Mouse (Mus musculus) kidney, adult 8-10 months (tissue): Measurements from ENCODE around the gene Flnb.
A peak's percentile ranks its signal among the peaks of the same experiment; 100 is the strongest.

Source experiments
- DNase-seq, 2 experiments: peaks; one replicate each; pipeline ENCODE4 v3.0.0; 2022

The Flnb gene

GRCm38 (mm10) chr14:7952610-7953254, 135.0 kb downstream of the Flnb start:
- DNase-seq, result peak; percentile 37 to 52

- DNase-seq, result no peak
These were observed 136.3 kb downstream of the Flnb start for GRCm38 (mm10) chr14:7954071-7954471.

DNA sequence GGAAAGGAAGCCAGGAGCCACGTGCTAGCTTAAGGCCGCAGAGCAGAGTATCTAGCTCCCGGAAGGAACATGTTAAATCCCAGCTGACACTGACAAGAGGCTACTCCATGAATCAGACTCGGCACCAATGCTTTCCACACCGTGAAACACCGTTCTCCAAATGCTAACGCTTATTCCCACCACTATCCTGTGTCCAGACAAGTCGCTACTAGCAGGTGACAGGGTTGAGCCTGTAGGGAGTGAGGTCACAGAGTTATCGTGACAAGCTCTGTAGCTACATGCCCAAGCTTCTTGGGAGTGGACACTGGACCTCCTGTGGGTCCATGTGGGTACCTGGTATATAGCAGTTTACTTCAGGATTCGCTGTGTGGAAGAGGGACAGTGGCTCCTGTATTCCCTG, 138.7 kb downstream of the Flnb start:
- no peak for DNase-seq

GRCm38 (mm10) chr14:7957049-7957448, 139.3 kb downstream of the Flnb start, which contains the start of gene Gm45521:
Gene Gm45521, plus strand, starts transcription at chr14:7957288.
- DNase-seq, result no peak

DNA sequence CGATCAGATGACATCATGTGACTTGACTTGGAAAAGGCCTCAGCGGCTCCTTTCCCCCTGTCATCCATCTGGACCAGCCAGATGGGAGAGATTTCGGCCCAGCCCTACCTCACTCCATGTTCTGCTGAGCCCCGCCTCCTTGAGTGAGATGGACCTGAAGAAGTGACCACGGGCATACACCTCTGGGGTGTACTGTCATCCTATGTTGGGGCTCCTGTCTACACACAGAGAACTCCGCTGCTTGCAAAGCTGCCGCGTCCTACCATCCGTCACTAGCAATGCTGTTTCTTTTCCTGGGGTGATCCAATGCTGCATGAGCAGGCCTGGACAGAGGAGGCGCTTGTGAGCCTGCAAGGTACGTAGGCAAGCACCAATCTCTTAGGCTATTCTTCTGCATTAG, 142.9 kb downstream of the Flnb start:
- peak in 1 of 2 experiments; percentile 25 for DNase-seq

DNA sequence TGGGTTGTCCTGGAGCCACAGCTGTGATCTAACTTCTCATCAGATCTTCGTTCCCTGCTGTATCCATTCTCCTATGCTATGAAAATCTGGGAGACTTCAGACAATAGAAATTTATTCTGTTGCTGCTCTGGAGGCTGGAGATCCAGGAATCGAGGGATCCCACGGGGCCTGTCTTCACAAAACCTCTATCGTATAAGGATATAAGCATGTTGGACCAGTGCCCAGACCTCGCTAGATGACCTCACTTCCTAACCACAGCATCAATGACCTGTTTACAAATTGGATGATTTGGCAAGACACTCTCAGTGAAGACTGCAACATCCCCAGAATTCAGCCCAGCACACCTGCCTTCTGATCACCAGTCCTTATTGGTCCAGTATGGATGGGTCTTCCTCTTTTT, 144.0 kb downstream of the Flnb start:
- DNase-seq, result no peak

- DNase-seq, result no peak
These were observed 144.9 kb downstream of the Flnb start for GRCm38 (mm10) chr14:7962626-7963025.

DNA sequence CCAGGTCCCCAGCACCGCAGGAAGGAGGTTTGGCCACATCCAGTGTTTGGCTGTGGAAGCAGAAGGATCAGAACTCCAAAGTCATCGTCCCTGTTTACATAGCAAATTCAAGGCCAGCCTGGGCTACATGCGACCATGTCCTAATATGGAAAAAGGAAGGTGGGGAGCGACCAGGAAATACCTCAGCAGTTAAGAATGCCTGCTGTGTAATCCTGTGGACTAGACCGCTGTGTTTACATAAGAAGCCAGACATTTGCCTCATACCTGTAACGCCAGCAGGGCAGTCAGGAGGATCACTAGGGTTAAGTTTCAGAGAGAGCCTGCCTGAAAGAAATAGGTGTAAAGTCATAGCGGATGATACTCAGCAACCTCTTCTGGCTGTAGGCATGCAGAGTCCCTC, 145.4 kb downstream of the Flnb start:
- DNase-seq, result no peak

GRCm38 (mm10) chr14:7964219-7964889, 146.6 kb downstream of the Flnb start:
- peak; percentile 61 to 78 for DNase-seq

- no peak for DNase-seq
These were observed 154.2 kb downstream of the Flnb start for GRCm38 (mm10) chr14:7971889-7972493.

- DNase-seq, result no peak
These were observed 156.9 kb downstream of the Flnb start for GRCm38 (mm10) chr14:7974643-7975042.

GRCm38 (mm10) chr14:7975177-7975576, 157.4 kb downstream of the Flnb start:
- DNase-seq, result no peak

- no peak for DNase-seq
These were observed 159.7 kb downstream of the Flnb start for GRCm38 (mm10) chr14:7977471-7977870.

DNA sequence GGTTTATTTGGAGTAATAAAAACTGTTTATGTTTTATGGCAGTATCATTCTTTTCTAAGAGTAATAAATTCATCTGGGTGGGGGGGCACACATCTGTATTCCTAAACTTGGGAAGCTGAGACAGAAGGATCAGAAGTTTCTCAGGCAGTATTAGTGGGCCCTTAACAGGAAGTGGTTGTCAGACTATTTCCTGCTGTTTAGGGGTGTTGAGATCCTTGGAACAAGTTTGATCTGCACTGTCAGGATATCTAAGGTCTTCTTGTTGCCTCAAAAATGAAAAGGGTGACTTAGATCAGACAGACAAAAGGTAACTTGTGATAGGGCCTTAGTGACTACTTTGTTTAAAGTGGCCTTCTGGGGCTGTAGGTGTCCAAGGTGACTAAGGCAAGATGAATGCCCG, 160.4 kb downstream of the Flnb start:
- DNase-seq, result no peak

GRCm38 (mm10) chr14:7981226-7981625, 163.5 kb downstream of the Flnb start:
- DNase-seq, result no peak

- DNase-seq, result no peak
These were observed 169.2 kb downstream of the Flnb start for GRCm38 (mm10) chr14:7986913-7987312.

DNA sequence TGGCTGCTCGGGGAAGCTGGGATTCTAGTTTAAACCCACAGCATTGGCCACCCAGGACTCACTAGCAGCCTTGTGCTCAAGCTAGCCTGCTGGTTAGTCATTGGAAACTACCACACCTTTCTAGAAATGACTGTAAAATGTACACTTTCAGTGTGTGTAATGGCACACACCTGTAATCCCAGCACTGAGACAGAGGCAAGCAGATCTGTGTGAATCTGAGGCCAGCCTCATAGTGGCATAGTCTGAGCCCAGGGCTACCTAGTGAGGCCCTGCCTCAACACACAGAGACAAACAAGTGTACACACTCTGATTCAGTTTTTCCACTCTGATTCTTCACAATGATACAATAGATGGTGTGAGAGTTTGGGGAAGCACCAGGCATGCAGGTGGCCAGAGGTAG, 171.6 kb downstream of the Flnb start:
- DNase-seq, result no peak

DNA sequence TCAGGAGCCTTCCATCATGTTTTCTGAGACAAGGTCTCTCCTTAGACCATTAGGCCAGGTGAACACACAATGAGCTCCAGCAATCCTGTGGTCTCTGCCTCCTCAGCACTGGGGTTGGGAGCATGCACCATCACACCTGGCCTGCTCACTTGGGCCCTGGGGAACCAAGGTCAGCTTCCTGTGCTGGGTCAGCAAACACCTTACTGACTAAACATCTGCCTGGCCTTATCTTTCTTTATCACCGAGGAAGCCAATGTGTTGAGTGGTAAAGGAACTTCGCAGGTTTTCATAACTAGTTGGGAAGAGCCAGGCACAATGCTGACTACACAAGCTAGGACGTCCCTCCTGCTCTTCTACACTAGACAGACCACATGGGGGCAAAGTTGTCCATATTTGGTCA, 172.2 kb downstream of the Flnb start:
- no peak for DNase-seq

DNA sequence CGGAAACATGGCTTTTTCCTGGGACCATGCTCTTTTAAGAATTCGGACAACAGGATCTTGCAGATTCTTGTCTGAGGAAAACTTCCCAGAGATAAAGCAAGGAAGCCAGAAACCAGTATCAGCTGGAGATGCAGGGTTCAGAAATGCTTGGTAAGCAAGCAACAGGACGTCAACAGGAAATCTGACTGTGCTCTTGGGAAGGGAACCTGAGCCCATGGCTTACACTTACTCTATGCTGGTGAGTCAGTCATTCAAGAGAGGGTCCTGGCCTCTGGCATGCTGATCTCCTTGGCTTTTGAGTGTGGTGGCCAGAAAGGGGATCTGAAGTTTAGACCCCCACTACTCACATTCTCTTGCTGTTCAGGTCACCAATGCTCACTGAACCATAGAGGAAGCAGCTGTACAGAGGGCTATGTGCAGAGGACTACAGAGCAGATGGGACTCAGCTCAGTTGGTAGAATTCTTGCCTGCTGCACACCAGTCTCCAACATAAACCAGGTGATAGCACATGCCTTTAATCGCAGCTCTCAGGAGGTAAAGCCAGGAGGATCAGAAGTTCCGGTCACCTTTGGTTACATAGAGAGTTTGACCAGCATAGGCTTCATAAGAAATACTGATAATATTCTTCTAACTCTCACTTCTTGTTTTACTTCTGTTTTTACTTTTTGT, 173.5 kb downstream of the Flnb start:
- DNase-seq, result no peak

GRCm38 (mm10) chr14:7992158-7992557, 174.4 kb downstream of the Flnb start:
- no peak for DNase-seq

- peak in 1 of 2 experiments; percentile 64 for DNase-seq
These were observed 176.6 kb downstream of the Flnb start, which contains the start of gene Dnase1l3 for GRCm38 (mm10) chr14:7994271-7994767. Gene Dnase1l3, minus strand, starts transcription at chr14:7994573.

DNA sequence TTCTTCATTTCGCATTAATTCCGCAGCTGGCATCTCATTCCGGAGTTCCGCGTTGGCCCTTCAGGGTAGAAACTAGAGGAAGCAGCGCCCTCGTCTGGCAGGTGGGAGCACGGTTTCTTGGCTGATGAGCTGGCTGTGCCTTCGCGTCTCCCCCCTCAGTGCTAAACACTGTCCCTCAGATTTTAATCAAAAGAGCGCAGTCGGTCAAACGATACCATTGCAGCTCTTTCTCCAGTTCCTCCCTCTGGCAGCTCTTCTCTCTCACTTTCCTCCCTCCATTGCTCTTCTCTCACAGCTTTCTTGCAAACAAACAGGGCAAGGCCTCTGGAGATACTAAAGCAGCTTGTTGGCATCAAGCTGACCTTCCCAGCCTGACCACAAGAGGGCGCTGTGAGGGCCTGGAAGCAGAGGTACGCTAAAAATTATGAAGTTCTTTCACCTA, 179.5 kb downstream of the Flnb start:
- DNase-seq, result peak; percentile 84 to 94

- no peak for DNase-seq
These were observed 181.3 kb downstream of the Flnb start for GRCm38 (mm10) chr14:7999030-7999429.
